Mouse (Mus musculus) cerebellum, adult (tissue): ENCODE results near the gene Pard6b.
A peak's percentile ranks its signal among the peaks of the same experiment; 100 is the strongest.

Source experiments
- ATAC-seq: cut with Nextera tagmentation; 2 replicates; pipeline ENCODE4 v1.9.2; 2017; ENCODE audit warnings: mild to moderate bottlenecking, moderate library complexity, mixed read lengths; ENCODE audit not compliant: insufficient number of reproducible peaks, low FRiP score, low TSS enrichment

Gene Pard6b

GRCm38 (mm10) chr2:168125288-168126089, 44.7 kb downstream of the Pard6b start:
- no peak for ATAC-seq

GRCm38 (mm10) chr2:168127767-168128166, 47.0 kb downstream of the Pard6b start:
- ATAC-seq = no peak

GRCm38 (mm10) chr2:168128211-168128859, 47.5 kb downstream of the Pard6b start:
- ATAC-seq = peak; percentile 20; the same call in 1 of the 2 replicates

- no peak for ATAC-seq
Observed at GRCm38 (mm10) chr2:168130046-168130445, 49.2 kb downstream of the Pard6b start.

- no peak for ATAC-seq
Observed at GRCm38 (mm10) chr2:168137161-168137560, 56.4 kb downstream of the Pard6b start.

- ATAC-seq = no peak
Observed at GRCm38 (mm10) chr2:168143794-168144193, 63.0 kb downstream of the Pard6b start.

GRCm38 (mm10) chr2:168145437-168145836, 64.6 kb downstream of the Pard6b start:
- ATAC-seq = no peak

GRCm38 (mm10) chr2:168147722-168148432, 67.1 kb downstream of the Pard6b start:
- no peak for ATAC-seq

GRCm38 (mm10) chr2:168149241-168149640, 68.4 kb downstream of the Pard6b start:
- ATAC-seq = no peak
